Mouse (Mus musculus): Measurements from ENCODE around the gene Coq4. TPM values are rescaled to one million over a fixed set of nuclear protein-coding genes. Genes with fewer than 3 reads are reported as not detected.
"Not testable (repeated sequence)": the region's sequence is repeated elsewhere in the genome, so short reads cannot be mapped to it uniquely, and the experiment has no call there.

The Coq4 gene
- polyA plus RNA-seq, 1 experiment, result 32.6 TPM

GRCm38 (mm10) chr2:29768901-29769300, 18.4 kb upstream of the Coq4 start:
- H3K4me1 ChIP-seq (ENCODE audit: control insufficient read depth, insufficient read depth, insufficient read length), result no peaks in the 10 kb centered on the region
- no peak for DNase-seq (ENCODE audit: low read depth in 1 of 2, low spot score in 2 of 2)
- H3K36me3 ChIP-seq (ENCODE audit: control insufficient read depth, insufficient read depth, low read length), result no peaks in the 10 kb centered on the region
- TF ChIP-seq CTCF (IDR thresholded peaks at IDR 0.05; ENCODE audit: extremely low read depth, insufficient read depth, insufficient read length, insufficient replicate concordance) (no peak), POLR2A (IDR thresholded peaks at IDR 0.05; ENCODE audit: low read depth, low read length) (no peak)
- H3K4me3 ChIP-seq (ENCODE audit: extremely low read depth, insufficient read depth, insufficient read length), result no peak overlapping the region
- H3K27ac ChIP-seq (ENCODE audit: insufficient read depth, low read length), result no peak overlapping the region
- H3K27me3 ChIP-seq (ENCODE audit: control insufficient read depth, insufficient read depth, low read length), result no peaks in the 10 kb centered on the region
- WGBS, result 71% methylated on average over 9 of the region's 9 CpGs

- peaks cover 2% of the 10 kb centered on the region; the same call in 1 of the 2 replicates for H3K36me3 ChIP-seq (ENCODE audit: control insufficient read depth, insufficient read depth, low read length)
- H3K27ac ChIP-seq (ENCODE audit: insufficient read depth, low read length), result no peak overlapping the region
- no peak for DNase-seq (ENCODE audit: low read depth in 1 of 2, low spot score in 2 of 2)
- TF ChIP-seq POLR2A (IDR thresholded peaks at IDR 0.05; ENCODE audit: low read depth, low read length) (no peak), CTCF (IDR thresholded peaks at IDR 0.05; ENCODE audit: extremely low read depth, insufficient read depth, insufficient read length, insufficient replicate concordance) (no peak)
- no peaks in the 10 kb centered on the region for H3K27me3 ChIP-seq (ENCODE audit: control insufficient read depth, insufficient read depth, low read length)
- H3K4me1 ChIP-seq (ENCODE audit: control insufficient read depth, insufficient read depth, insufficient read length), result no peaks in the 10 kb centered on the region
- H3K4me3 ChIP-seq (ENCODE audit: extremely low read depth, insufficient read depth, insufficient read length), result no peak overlapping the region
Observed at GRCm38 (mm10) chr2:29770162-29770561, 17.1 kb upstream of the Coq4 start.

GRCm38 (mm10) chr2:29771611-29772461, 15.5 kb upstream of the Coq4 start:
- Histone ChIP-seq H3K4me3 (ENCODE audit: extremely low read depth, insufficient read depth, insufficient read length) (no peak overlapping the region), H3K27me3 (ENCODE audit: control insufficient read depth, insufficient read depth, low read length) (no peaks in the 10 kb centered on the region), H3K36me3 (ENCODE audit: control insufficient read depth, insufficient read depth, low read length) (peaks cover 2% of the 10 kb centered on the region; the same call in 1 of the 2 replicates), H3K4me1 (ENCODE audit: control insufficient read depth, insufficient read depth, insufficient read length) (no peaks in the 10 kb centered on the region), H3K27ac (ENCODE audit: insufficient read depth, low read length) (no peak overlapping the region; the same call in 1 of the 2 replicates)
- WGBS, result 68% methylated on average over 8 of the region's 8 CpGs
- no peak for DNase-seq (ENCODE audit: low read depth in 1 of 2, low spot score in 2 of 2)
- TF ChIP-seq CTCF (IDR thresholded peaks at IDR 0.05; ENCODE audit: extremely low read depth, insufficient read depth, insufficient read length, insufficient replicate concordance) (no peak), POLR2A (IDR thresholded peaks at IDR 0.05; ENCODE audit: low read depth, low read length) (no peak)

- no peak for TF ChIP-seq POLR2A (IDR thresholded peaks at IDR 0.05; ENCODE audit: low read depth, low read length)
- no peak for TF ChIP-seq CTCF (IDR thresholded peaks at IDR 0.05; ENCODE audit: extremely low read depth, insufficient read depth, insufficient read length, insufficient replicate concordance)
- Histone ChIP-seq H3K27me3 (ENCODE audit: control insufficient read depth, insufficient read depth, low read length) (no peaks in the 10 kb centered on the region), H3K27ac (ENCODE audit: insufficient read depth, low read length) (no peak overlapping the region), H3K36me3 (ENCODE audit: control insufficient read depth, insufficient read depth, low read length) (peaks cover 15% of the 10 kb centered on the region), H3K4me1 (ENCODE audit: control insufficient read depth, insufficient read depth, insufficient read length) (no peaks in the 10 kb centered on the region), H3K4me3 (ENCODE audit: extremely low read depth, insufficient read depth, insufficient read length) (no peak overlapping the region)
- 84% methylated on average over 4 of the region's 4 CpGs for WGBS
- DNase-seq (ENCODE audit: low read depth in 1 of 2, low spot score in 2 of 2), result no peak
Observed at GRCm38 (mm10) chr2:29773323-29773722, 14.0 kb upstream of the Coq4 start.

GRCm38 (mm10) chr2:29781256-29781655, 6.0 kb upstream of the Coq4 start:
- not testable (repeated sequence) for H3K27me3 ChIP-seq (ENCODE audit: control insufficient read depth, insufficient read depth, low read length); H3K27ac ChIP-seq (ENCODE audit: insufficient read depth, low read length); H3K4me1 ChIP-seq (ENCODE audit: control insufficient read depth, insufficient read depth, insufficient read length); H3K4me3 ChIP-seq (ENCODE audit: extremely low read depth, insufficient read depth, insufficient read length); DNase-seq (ENCODE audit: low read depth in 1 of 2, low spot score in 2 of 2)
- peaks cover 53% of the 10 kb centered on the region for H3K36me3 ChIP-seq (ENCODE audit: control insufficient read depth, insufficient read depth, low read length)
- 96% methylated on average over 2 of the region's 2 CpGs for WGBS

GRCm38 (mm10) chr2:29784290-29784689, 3.0 kb upstream of the Coq4 start:
- Histone ChIP-seq H3K27me3 (ENCODE audit: control insufficient read depth, insufficient read depth, low read length) (no peaks in the 10 kb centered on the region), H3K4me1 (ENCODE audit: control insufficient read depth, insufficient read depth, insufficient read length) (0 out of 2 replicates have a peak, but pooled peaks cover 3% of the 10 kb centered on the region), H3K4me3 (ENCODE audit: extremely low read depth, insufficient read depth, insufficient read length) (no peak overlapping the region), H3K36me3 (ENCODE audit: control insufficient read depth, insufficient read depth, low read length) (peaks cover 33% of the 10 kb centered on the region), H3K27ac (ENCODE audit: insufficient read depth, low read length) (no peak overlapping the region)
- DNase-seq (ENCODE audit: low read depth in 1 of 2, low spot score in 2 of 2), result no peak
- 63% methylated on average over 4 of the region's 4 CpGs for WGBS
- no peak for TF ChIP-seq POLR2A (IDR thresholded peaks at IDR 0.05; ENCODE audit: low read depth, low read length)
- TF ChIP-seq CTCF (IDR thresholded peaks at IDR 0.05; ENCODE audit: extremely low read depth, insufficient read depth, insufficient read length, insufficient replicate concordance), result no peak
